Mouse (Mus musculus) stomach, embryonic 14.5 days (tissue): Measurements from ENCODE around the gene Kif21b. TPM values are rescaled to one million over a fixed set of nuclear protein-coding genes. Genes with fewer than 3 reads are reported as not detected.

Experiments used
- ATAC-seq: fragments of 200-750 bp; cut with Nextera tagmentation; 2 replicates; pipeline ENCODE4 v1.8.0; 2017; ENCODE audit warnings: low read depth, moderate TSS enrichment; ENCODE audit not compliant: insufficient number of reproducible peaks, insufficient read depth, low FRiP score
- H3K27ac ChIP-seq: fragments of 300-500 bp; sonication (generic); 2 replicates; pipeline ENCODE4 v1.5.1; 2014; ENCODE audit warnings: mild to moderate bottlenecking, low read length, moderate library complexity, mixed read lengths
- H3K27me3 ChIP-seq: fragments of 300-500 bp; sonication (generic); 2 replicates; pipeline ENCODE4 v1.6.1; 2014; ENCODE audit warnings: low read length, control low read depth, mixed read lengths; ENCODE audit not compliant: control insufficient read depth, insufficient read depth
- H3K36me3 ChIP-seq: fragments of 300-500 bp; sonication (generic); 2 replicates; pipeline ENCODE4 v1.6.1; 2014; ENCODE audit warnings: mild to moderate bottlenecking, control low read depth, low read length, moderate library complexity, mixed read lengths; ENCODE audit not compliant: control insufficient read depth, insufficient read depth
- H3K4me1 ChIP-seq: fragments of 300-500 bp; sonication (generic); 2 replicates; pipeline ENCODE4 v1.6.1; 2014; ENCODE audit warnings: low read length, control low read depth, mixed read lengths; ENCODE audit not compliant: control insufficient read depth, insufficient read depth
- H3K4me2 ChIP-seq: fragments of 300-500 bp; sonication (generic); replicated peaks from 2 replicates; pipeline ENCODE4 v1.6.1; 2014; ENCODE audit warnings: low read depth, low read length, control low read depth
- H3K4me3 ChIP-seq: fragments of 300-500 bp; sonication (generic); 2 replicates; pipeline ENCODE4 v1.5.1; 2014; ENCODE audit warnings: low read depth, low read length, control low read depth
- H3K9ac ChIP-seq: fragments of 300-500 bp; sonication (generic); replicated peaks from 2 replicates; pipeline ENCODE4 v1.6.1; 2014; ENCODE audit warnings: low read depth, mild to moderate bottlenecking, control low read depth, low read length, moderate library complexity, mixed read lengths
- H3K9me3 ChIP-seq: fragments of 300-500 bp; sonication (generic); 2 replicates; pipeline ENCODE4 v1.6.1; 2016; ENCODE audit warnings: low read depth, low read length, control low read depth; ENCODE audit not compliant: control insufficient read depth
- WGBS: fragments of 180-500 bp; shearing (Covaris S2); extraction: QIAGEN DNeasy Blood & Tissue Kit; methylation state at CpG from one replicate; pipeline ENCODE4 v1.1.7; 2014; 5-methylcytosine and 5-hydroxymethylcytosine counted together
- polyA plus RNA-seq: library from polyadenylated mRNA; unstranded; fragments of >200 nt; fragmentation: Nextera tagmentation; extraction: Ambion mirVana; gene quantifications from 2 replicates; pipeline ENCODE4 v1.2.1, GENCODE M21; 2014

The Kif21b gene
- polyA plus RNA-seq, 1 experiment from 2014 or later: 4.4 TPM

DNA sequence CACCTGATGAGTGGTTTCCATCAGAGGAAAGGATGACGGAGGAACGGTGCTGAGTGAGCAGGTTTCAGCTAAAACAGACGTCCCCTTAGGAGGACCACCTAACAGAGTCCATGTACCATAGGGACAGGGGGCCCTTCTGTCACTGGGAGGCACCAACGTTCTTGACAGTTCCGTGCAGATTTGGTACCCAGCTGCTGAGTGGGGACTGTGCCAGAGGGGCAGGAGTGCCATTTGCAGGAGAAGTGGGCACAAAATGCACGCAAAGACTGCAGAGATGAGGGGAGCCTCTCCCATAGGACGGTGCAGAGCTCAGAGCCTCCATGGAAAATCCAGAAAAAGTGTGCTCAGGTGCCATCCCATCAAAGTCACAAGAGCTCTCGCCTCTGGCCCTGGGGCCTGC, 9.2 kb upstream of the Kif21b start:
- H3K4me3 ChIP-seq: no peak overlapping the region
- no peak for ATAC-seq
- no peaks in the 10 kb centered on the region for H3K36me3 ChIP-seq
- H3K4me1 ChIP-seq: 0 out of 2 replicates have a peak, but pooled peaks cover 2% of the 10 kb centered on the region
- no peaks in the 10 kb centered on the region for H3K27me3 ChIP-seq
- H3K27ac ChIP-seq: no peak overlapping the region
- no peaks in the 10 kb centered on the region for H3K9me3 ChIP-seq
- 79% methylated on average over 8 of the region's 8 CpGs for WGBS
- no peak overlapping the region for H3K9ac ChIP-seq
- H3K4me2 ChIP-seq: no peak overlapping the region

- WGBS: 72% methylated on average over 10 of the region's 10 CpGs
- ATAC-seq: no peak
Observed at GRCm38 (mm10) chr1:136126159-136126765, 4.9 kb upstream of the Kif21b start.

DNA sequence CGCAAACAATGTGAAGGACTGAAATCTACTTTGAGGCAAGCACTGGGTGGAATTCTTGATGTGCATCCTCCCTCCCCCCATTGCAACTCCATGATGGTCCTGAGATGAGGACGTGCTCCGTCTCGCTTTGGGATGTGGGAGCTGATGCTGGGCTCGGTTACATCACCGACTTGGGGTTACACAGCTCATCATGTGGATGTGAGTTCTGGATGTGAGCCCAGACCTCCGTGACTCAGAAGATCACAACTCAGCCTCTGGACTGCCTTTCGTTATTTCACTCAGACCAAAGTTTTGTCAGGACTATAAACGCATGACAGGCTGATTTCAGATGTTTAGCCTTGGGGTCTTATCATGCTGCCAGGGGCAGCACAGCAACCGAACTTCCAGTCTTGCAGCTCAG, 4.3 kb upstream of the Kif21b start:
- 53% methylated on average over 10 of the region's 10 CpGs for WGBS
- no peaks in the 10 kb centered on the region for H3K27me3 ChIP-seq
- H3K4me1 ChIP-seq: peaks cover 33% of the 10 kb centered on the region
- H3K4me3 ChIP-seq: no peak overlapping the region
- H3K27ac ChIP-seq: no peak overlapping the region; the same call in 1 of the 2 replicates
- H3K9me3 ChIP-seq: no peaks in the 10 kb centered on the region
- no peak overlapping the region for H3K9ac ChIP-seq
- H3K4me2 ChIP-seq: no peak overlapping the region
- no peak for ATAC-seq
- no peaks in the 10 kb centered on the region for H3K36me3 ChIP-seq

More at GRCm38 (mm10) chr1:136126159-136126765, 4.9 kb upstream of the Kif21b start:
- Histone ChIP-seq H3K4me1 (peaks cover 33% of the 10 kb centered on the region), H3K4me3 (no peak overlapping the region), H3K36me3 (no peaks in the 10 kb centered on the region), H3K27me3 (no peaks in the 10 kb centered on the region), H3K9ac (no peak overlapping the region), H3K9me3 (no peaks in the 10 kb centered on the region), H3K4me2 (no peak overlapping the region), H3K27ac (no peak overlapping the region)

DNA sequence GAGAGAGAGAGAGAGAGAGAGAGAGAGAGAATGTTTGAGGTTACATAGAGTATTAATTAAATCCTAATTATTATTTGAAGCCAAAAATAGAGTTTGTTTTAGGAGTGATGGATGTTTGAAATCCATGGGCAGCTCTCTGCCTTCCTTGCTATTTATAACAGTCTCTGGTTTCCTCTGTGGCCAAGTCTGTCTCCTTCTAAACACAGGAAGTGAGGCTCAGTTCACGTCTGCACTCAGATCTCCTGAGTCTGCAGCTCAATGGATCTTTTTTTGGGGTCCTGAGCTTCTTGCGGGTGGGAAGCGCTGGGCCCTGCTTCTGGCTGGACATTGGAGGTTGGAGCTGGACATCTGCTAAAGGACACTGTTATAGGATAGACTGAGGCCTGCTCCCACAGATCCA, 3.3 kb upstream of the Kif21b start:
- ATAC-seq: no peak

GRCm38 (mm10) chr1:136128416-136128815, 2.8 kb upstream of the Kif21b start:
- Histone ChIP-seq H3K27me3 (no peaks in the 10 kb centered on the region), H3K36me3 (no peaks in the 10 kb centered on the region), H3K9me3 (no peaks in the 10 kb centered on the region), H3K4me1 (peaks cover 48% of the 10 kb centered on the region), H3K4me2 (no peak overlapping the region), H3K4me3 (no peak overlapping the region), H3K27ac (peak overlapping the region; percentile 76), H3K9ac (no peak overlapping the region)
- no peak for ATAC-seq
- 17% methylated on average over 5 of the region's 5 CpGs for WGBS

More for the DNA sequence above, 3.3 kb upstream of the Kif21b start:
- no peaks in the 10 kb centered on the region for H3K27me3 ChIP-seq
- no peak overlapping the region for H3K9ac ChIP-seq
- no peaks in the 10 kb centered on the region for H3K36me3 ChIP-seq
- H3K9me3 ChIP-seq: no peaks in the 10 kb centered on the region
- WGBS: 47% methylated on average over 3 of the region's 3 CpGs
- no peak overlapping the region for H3K4me3 ChIP-seq
- no peak overlapping the region for H3K4me2 ChIP-seq
- peaks cover 43% of the 10 kb centered on the region for H3K4me1 ChIP-seq
- peak overlapping the region; percentile 76 for H3K27ac ChIP-seq

DNA sequence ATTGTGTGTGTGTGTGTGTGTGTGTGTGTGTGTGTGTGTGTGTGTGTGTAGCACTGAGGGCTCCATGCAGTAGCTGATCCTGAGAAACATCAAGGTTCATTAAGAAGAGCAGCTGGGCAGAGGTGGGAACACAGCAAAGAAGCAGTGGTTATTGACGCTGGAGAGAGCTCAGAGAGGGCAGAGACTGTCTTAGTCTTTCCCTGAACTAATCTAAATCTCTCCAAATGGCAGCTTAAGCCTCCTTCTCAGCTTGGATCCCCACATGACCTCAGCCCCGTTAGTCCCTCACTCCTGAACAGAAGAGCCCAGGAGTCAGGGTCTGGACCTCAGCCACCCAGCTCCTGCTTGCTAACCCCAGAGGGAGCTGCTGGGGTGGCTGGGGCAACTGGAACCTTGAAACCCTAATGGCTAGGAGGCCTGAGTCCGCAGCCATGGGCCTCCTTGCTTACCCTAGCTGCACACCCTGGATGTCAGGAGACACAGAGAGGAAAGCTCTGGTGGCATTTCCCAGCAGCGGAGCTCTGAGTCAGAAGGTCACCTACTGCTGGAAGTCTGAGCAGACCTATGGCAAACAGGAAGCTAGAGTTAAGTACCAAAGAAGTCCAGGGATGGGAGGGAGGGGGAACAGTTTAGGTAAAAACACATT, 2.1 kb upstream of the Kif21b start:
- H3K27ac ChIP-seq: peak overlapping the region; percentile 76; the same call in 1 of the 2 replicates
- no peak for ATAC-seq
- 19% methylated on average over 4 of the region's 4 CpGs for WGBS

DNA sequence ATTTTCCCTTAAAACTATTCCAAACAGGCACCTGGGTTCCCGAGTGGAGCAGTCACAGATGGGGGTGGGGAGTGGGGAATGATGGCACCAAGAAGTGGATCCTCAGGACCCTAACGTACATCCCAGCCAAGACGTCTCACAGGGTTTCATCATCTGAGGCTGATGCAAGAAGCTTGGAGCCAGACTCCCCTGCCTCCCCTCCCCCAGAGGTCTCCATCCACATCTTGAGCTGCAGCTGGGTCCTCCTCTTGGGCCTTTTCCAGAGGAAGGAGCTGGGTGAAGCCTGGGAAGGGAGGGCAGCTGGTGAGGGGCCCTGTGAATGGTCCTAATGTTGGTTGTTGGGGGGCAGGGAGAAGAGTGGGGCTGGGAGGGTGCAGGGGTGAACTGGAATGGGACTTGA, 1.1 kb upstream of the Kif21b start:
- Histone ChIP-seq H3K27me3 (no peaks in the 10 kb centered on the region), H3K4me2 (0 out of 2 replicates have a peak overlapping the region, but pooled peaks have one; percentile 10), H3K9ac (no peak overlapping the region), H3K4me1 (peaks cover 54% of the 10 kb centered on the region), H3K4me3 (no peak overlapping the region), H3K36me3 (no peaks in the 10 kb centered on the region), H3K27ac (no peak overlapping the region), H3K9me3 (no peaks in the 10 kb centered on the region)
- WGBS: 37% methylated on average over 3 of the region's 3 CpGs
- no peak for ATAC-seq

More for the DNA sequence above, 2.1 kb upstream of the Kif21b start:
- H3K9ac ChIP-seq: no peak overlapping the region
- no peak overlapping the region for H3K4me3 ChIP-seq
- H3K36me3 ChIP-seq: no peaks in the 10 kb centered on the region
- no peaks in the 10 kb centered on the region for H3K27me3 ChIP-seq
- peaks cover 52% of the 10 kb centered on the region for H3K4me1 ChIP-seq
- H3K4me2 ChIP-seq: no peak overlapping the region
- H3K9me3 ChIP-seq: no peaks in the 10 kb centered on the region

DNA sequence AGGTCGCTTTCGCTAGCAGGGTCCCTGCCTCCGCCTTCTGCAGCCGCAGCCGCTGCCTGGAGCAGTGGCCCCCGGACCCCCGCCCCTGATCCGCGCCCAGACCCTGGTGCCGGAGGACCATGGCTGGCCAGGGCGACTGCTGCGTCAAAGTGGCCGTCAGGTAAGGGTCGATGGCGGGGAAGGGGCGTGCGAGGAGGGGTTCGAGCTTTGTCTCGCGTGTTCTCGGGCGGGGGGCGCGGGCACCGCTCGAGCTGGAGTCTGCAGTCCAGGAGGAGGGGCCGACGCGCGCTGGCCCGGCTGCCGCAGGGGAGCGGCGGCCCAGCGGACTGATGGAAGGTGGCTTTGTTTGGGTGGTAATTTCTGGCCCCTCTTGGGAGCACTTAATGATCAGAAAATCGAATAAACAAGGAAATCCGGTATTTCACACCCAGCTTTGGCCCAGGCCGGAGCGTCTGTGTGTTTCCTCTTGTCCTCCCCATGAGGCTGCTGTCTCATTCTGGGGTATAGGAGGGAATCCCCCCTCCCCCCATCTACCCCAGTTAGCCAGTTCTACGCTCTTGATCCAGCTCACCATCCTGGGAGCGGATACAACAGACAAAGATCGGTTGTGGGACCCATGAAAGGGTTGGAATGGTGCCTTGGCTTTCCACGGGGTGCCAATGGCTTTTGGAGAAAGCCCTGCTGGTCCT, 558 bp downstream of the Kif21b start:
- Histone ChIP-seq H3K36me3 (no peaks in the 10 kb centered on the region), H3K27me3 (no peaks in the 10 kb centered on the region), H3K27ac (peak overlapping the region; percentile 49; the same call in 1 of the 2 replicates), H3K9me3 (no peaks in the 10 kb centered on the region), H3K4me3 (peak overlapping the region; percentile 74), H3K4me2 (peak overlapping the region; percentile 94), H3K9ac (peak overlapping the region; percentile 76), H3K4me1 (peaks cover 68% of the 10 kb centered on the region)
- ATAC-seq: peak; percentile 10; the same call in 1 of the 2 replicates
- WGBS: 1% methylated on average over 39 of the region's 43 CpGs
